Mouse (Mus musculus) cerebellum, adult 11-12 months (tissue): Measurements from ENCODE around the gene Nfkb1.

Source experiments
- DNase-seq: peaks from one replicate; pipeline ENCODE4 v3.0.0; 2022

Gene Nfkb1

DNA sequence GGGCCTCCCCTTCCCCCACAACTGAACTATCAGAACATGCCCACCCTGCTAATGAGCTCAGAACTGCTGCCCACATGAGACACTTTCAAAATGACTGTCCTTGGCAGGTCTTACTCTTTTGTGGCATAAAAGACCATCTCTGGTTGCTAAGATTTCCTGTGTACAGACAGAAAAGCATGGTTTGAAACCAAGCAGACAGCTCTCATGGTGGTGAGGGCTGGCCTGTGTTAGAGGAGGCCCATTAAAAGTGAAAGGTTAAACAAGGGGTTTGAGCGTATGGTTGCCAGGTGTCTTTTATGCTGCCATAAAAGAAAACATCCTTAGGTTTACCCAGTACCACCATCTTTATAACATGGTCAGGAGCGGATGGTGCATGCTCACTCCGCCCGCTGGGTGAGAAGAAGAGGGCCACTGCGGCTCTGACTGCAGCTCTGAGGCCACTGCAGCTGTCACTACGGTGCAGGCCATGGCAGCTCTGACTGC lies 25.5 kb downstream of the Nfkb1 start:
- no peak for DNase-seq

DNA sequence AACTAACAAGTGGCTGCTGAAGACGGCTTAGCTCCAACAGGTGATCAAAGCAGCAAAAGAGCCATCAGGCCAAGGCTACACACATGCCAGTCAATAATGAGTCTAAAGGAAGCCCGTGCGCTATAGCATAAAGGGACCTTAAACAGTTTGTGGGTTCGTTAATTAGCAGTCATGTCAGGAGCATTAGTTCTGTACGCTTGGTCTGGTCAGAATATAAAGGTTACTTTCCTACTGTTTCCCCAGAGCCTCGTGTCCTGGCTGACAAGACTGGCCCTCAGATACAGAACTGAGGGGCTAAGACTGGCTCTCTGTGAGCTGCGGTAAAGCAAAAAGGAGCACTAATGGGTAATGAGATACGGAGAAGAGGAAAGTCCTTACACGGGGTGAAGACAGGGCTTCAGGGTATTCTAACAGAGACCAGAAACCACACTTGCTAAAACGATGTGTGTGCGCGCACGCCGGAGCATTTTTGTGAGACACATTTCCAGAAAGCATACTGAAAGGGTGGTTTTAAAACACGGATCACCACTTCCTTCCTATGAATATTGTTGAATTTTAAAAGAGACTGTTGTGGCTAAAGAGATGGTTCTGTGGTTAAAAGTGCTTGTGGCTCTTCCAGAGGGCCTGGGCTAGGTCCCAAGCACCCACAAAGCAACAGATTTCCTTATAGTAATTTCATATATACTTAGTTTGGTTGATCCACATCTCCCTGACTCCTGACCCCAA lies 29.0 kb downstream of the Nfkb1 start:
- no peak for DNase-seq

DNA sequence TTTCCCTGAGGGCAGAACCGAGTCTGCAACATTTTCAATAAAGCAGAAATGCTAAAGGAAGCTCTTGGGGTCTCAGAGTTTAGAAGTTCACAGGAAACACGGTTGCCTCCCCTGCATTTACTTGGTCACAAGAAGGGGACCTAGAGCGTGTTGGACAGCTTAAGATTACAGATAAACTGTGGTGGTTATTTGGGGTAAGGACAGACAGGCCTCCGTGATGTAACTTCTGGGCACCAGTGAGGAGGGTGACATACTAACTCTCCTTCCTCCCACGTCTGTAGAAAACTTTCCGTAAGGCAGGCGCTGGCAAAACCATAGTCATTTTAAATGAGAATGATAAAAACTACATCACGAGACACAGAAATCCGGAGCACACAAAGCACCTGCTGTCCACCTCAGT lies 29.6 kb downstream of the Nfkb1 start:
- DNase-seq: no peak

DNA sequence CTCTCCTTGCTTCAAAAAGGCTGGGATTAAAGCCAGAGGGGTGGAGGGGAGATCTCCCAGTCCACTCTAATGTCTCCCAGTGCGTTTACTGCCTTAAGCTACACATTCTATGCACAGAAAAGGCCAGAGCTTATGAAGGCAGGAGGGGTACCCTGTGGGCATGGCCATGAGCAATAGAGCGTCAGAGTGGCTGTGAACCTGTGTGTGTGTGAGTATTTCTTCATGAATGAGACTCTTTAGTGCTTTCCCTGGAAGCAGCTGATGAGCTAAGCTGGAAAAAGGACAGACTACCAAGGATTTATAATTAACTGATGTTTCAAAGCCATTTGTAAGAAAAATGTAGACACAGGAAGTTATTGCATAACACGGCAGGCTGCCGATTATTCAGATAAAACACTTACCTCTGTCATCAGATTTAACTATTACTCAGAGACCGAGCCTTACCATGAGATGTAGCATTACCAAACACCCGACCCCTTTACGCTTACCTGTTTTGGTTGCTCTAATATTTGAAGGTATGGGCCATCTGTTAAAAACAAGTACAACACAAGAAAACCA lies 32.7 kb downstream of the Nfkb1 start:
- no peak for DNase-seq

DNA sequence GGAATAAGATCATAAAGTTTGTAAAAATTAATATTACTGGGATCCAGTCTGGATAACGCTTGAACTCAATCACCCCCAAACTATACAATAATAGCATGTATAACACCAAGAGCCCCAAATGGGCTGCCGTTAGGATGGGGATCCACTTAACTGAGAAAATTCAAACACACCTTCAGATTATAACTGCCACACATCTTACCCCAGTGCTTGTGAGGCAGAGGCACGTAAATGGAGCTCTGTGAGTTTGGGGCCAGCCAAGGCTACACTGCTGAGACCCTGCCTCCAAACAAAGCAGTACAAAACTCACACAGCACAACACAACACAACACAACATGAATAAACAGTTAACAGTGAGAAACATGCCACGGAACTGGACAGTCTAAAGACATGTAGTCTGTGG lies 35.2 kb downstream of the Nfkb1 start:
- no peak for DNase-seq

DNA sequence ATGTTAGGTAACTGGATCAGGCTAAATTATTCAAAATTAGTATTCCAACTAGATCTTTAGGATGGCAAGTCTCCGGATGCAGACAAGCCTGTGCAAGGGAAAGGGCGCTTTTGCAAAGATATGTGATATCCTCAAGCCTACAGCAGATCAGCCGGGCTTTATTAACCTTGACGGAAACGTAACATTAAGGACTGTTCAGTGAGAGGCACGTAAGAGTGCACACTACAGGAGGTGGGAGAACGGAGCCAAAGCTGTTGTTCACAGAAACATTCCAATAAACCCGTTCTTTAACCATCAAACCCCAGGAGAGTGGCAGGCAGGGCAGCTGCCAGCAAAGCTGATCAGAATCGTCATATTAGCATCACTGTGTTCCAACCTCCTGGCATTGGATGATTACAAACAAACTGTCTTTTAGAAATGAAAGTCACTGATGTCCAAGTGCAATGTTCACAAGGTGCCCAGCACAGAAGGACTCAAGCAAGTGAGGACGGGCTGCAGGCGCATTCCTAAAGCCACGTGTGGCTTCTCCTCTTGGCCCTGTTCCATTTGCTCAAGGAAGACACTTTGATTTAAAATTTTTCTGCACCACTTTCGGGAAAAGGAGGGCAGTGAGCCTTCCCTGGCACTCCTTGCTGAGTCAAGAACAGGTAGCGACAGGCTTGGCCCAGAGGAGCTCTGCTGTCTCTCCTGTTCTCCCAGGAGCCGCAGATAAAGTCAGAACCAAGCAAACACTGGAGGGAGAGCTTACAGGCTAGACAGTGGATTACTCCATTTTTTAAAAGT lies 40.4 kb downstream of the Nfkb1 start:
- no peak for DNase-seq

DNA sequence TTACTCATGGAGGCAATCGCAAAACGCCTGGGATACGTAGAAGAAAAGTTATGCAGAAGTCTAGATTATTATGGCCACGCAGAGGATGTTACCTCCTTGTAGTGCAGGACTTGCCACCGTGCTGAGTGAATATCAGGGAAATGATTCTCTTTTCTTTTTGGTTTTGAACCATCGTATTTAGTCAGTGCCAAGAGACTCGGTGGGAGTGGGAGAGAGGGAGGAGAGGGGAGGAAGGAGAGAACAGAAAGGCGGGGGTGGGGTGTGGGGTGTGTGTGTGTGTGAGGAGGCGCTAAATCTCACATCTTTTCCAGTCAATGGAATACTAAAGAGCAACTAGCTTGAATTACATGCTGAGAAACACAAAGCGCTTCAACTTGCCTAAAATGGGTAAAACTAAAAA lies 41.5 kb downstream of the Nfkb1 start:
- DNase-seq: no peak

DNA sequence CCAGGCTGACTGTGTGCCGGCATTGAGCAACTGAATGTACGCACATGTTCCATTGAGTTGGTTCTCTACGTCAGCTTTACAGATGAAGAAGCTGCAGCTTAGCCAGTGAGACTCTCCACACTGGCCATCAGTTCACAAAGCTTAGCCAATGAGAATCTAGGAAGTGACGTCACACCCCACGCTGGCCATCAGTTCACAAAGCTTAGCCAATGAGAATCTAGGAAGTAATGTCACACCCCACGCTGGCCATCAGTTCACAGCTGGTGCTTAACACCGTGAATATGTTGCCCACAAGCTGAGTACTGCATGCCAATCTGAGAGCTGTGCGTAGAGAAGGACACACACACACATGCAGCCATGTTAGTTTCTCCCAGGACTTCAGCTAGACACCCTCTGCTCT lies 42.8 kb downstream of the Nfkb1 start:
- DNase-seq: no peak

DNA sequence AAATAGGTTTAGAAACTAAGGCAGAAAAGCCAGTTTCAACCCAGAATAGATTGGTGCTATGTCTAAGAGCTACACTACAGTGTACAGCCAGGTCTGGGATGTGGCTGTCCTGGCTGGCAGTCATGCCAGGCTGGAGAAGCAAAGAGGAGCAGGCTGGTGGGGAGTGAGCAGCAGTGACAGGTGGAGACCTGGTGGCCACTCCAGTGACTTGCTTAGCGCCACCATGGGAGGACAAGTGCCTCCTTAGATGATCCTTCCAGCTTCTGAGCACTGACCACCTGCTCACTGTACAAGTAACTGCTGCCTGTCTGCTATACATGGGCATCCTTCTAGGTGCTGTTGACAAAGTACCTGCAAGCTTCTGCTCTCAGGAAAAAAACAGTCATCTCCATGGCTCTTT lies 44.7 kb downstream of the Nfkb1 start:
- peak; percentile 33 for DNase-seq

DNA sequence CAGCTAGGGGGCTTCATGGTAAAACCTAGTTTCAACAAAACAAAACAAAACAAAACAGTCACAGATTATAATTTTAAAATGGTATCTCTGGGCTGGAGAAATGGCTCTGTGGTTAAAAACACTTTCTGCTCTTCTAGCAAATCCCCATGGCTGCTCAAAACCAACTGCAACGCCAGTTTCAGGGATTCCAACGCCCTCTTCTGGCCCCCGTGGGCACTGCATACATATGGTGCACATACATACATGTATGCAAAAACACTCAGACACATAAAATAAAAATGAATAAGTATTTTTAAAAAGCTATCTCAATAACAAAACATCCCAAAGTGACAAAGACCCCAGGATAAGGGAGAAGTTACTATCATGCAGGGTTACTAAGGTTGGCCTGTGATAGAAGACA lies 46.4 kb downstream of the Nfkb1 start:
- DNase-seq: no peak

DNA sequence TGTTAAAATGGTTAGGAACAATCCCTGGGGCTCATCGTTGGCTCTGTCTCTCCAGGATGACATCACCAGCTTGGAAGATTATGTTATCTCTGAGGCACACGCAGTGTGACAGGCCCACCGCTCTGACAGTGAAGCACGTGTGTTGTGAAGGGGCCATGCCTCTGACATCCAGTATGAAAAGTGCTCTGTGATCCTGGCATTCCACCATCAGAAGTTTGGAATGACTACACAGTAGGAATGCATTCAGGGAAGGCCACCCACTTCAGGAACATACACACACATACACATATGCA lies 49.8 kb downstream of the Nfkb1 start:
- DNase-seq: no peak

DNA sequence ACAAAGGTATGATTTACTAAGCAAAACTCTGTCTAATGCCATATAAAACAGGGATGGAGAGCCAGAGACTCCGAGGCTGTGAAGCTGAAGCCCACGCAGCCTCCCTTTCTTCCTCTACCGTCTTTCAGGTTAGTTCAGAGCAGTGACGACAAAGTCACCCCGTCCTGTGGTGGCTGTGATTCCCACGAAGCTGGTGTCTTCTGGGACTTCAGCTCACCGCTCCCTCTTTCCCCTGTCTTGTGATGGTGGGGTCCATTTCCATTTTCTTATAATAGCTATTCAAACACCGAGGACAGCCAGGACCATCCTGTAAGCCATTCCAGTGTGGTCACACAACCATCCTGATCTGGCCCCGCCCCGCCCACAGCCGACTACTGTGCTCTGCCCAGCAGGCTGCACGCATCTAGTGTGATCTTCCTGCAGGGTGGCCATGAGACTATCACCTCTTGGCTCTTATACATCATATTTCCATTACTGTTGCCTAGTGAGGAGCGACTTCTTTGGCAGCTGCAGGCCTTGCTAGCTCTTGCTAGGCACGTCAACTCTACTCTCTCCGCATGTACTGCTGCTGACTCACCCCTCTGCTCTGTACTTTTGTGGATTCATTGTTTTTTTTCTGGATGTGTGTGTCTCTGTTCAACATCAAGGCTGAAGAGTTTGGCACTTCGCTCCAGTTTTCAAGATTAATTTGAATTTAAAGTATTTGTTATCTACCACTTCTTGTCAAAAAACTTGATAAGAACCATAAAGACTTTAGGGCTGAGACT lies 50.3 kb downstream of the Nfkb1 start:
- no peak for DNase-seq

DNA sequence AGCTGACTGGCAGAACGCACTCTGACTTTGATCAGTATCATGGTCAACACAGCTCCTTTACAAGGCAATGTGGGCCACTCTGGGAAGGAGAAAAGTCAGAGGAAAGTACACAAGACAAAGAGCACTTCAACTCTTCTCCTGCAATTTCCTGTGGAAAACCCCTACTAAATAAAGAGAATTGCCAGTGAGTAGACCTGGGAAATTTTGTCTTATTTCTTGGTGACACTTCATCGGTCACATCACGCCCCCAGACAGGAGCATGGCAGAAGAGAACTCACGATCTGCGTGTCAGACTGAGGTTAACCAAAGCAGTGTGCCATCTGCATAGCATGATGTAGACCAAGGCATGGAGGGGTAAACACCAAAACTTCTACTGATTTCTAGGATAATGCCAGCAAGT lies 51.1 kb downstream of the Nfkb1 start:
- DNase-seq: no peak

DNA sequence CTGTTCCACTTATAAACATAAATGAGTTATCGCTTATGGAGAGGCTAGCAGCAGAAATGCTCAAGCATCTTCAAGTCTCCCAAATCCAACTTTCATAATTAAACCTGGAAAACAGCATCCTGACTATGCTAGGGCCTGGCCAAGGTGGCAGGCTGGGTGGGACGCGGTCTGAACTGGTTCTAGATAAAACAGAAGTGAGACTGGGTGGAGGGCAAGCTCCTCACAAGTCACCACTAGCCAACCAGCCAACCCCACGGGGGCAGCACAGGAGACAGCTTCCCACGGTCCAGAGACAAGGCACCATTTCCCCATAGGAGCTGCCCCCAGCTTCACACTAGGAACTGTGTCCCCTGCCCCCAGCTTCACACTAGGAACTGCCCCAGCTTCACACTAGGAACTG lies 53.8 kb downstream of the Nfkb1 start:
- no peak for DNase-seq

DNA sequence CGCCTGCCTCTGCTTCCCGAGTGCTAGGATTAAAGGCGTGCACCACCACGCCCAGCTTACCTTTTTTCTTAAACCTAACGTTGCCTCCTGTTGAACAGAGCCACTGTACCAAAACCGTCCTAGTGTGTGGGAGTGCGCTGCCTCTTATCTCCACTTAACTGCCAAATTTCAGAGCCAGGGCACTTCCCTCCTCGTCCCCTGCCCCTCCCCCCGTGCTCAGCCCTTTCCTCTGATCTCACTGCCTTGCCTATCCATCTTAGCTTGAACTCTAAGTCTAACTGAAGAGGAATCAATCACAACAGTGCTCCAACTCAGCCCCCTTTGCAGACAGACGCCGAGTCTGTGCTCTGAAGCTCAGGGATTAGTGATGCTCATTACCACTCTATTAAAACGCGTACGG lies 54.9 kb downstream of the Nfkb1 start:
- no peak for DNase-seq

DNA sequence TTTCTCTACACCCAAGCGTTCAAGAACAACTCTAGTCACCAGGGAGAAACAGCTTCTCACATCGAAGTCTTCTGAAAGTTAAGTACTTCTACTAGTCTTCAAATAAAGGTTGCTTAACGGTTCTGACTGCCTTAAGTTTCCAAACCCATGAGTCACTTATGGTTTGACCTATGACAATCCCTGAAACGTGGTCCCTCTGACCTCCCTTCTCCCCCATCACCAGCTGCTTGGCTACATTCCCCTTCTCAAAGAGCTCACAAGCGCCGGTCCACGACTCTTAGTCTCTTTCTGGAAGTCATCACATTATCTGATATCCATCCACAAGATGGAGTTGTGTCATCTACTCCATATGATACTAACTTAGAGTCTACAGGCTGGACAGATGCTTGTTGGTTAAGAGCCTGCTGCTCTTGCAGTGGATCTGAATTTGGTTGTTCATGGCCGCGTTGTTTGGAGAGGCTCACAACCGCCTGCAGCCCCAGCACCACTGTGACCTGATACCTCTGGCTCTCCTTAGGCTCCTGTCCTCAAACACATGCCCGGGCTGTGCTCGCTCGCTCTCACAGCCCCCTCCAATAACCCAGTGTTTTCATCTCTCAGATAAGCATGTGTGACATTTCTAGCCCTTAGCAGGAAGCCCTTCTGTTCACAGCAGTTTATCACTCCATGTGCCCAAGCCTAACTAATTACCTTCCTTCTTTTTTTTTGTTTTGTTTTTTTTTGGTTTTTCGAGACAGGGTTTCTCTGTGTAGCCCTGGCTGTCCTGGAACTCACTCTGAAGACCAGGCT lies 55.5 kb downstream of the Nfkb1 start:
- DNase-seq: no peak

DNA sequence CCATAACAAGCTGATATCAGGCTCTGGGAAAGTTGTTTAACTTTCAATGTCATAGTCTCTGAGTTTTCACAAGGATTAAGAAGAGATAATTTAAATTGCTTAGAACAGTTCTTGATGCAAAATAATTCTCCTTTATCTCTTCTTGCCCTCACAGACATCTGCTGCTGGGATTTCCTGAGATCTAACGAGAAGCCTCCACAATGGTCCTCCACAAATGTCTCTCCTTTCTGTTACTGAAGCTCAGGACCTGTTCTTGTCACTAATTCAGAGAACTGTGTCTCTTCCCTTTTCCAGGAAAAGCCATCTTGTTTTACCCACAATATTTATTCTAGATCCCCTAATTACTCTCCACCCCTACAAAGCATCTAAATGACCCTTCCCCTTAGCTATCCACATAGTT lies 56.3 kb downstream of the Nfkb1 start:
- DNase-seq: no peak

DNA sequence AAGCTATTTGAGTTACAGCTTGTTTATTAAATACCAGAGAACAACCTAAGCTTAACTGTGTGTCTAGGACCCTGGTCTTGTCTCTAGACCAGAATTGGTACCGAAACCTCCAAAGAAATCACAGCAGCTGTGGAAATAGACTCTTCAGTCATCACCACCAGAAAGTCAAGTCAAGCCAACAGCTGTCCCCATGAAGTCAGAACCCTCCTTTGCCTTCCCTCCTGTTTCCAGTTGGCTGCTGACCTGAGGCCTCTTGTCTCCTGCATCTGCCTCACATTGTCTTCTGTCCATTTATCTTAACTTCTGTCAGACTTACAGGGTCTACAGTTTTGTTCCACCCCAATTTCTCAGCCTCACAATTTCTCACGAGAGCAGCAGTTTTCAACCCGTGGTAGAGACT lies 57.1 kb downstream of the Nfkb1 start:
- no peak for DNase-seq

DNA sequence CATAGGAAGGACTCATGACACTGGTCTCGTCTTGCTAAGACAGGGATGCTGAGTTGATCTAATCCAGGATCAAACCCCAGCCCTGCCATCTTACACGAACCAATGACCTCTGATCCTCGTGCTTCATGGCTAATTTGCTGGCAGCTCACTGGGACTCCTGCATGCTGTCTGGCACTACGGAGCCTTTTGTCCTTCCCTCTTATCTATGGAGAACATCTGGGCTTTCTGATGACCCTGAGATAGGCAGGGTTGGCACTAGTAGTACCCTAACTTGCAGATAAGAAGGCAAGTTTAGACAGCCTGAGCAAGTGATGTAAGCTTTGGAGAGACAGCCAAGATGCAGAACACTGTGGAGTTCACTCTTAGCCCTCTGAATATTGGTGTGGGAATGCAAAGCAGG lies 59.5 kb downstream of the Nfkb1 start:
- no peak for DNase-seq

DNA sequence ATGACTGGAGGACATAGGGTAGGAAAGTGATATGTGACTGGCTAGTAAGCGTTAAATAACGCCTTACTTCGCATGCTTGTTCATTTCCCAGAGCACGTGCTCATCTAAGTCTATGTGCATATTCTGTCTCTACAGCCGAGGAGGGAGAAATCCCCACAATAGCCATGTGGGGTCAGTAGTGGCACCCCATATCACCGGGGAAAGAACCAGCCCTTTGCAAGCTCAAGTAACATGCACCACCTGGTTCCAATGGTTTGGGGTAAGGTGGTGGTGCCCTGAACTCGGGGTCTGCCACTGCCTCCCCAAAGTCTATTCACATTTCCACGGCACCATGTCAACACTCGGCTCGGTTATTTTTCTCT lies 60.3 kb downstream of the Nfkb1 start:
- DNase-seq: peak; percentile 37

DNA sequence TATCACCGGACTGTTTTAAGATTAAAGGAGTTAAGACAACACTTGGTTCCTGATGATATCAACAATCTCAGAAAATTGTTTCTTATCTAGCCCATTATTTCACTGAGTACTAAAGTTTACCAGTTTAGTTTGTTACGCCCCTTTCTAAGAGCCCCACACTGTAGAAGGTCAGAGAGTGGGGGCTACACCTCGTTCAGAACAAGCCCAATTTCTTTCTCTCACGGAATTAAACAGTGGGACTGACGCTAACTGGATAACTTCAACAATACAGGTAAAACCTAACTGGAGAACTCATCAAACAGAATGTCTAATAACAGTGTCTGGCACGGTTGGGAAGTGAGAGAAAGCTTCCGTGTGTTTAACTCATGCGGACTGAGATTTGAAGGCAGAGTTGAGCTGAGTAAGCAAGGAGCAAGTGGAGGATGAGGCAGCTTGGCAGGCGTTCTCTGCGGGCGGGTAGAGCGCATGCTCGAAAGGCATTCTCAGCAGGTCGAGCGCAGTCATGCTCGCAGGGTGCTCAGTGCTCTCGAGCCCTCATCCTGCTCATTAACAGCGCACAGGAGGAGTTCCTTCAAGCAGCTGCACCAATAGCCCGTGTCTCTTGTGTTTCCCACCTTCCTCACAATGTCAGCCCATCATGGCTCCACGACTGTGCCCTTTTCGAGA lies 60.8 kb downstream of the Nfkb1 start:
- peak; percentile 18 for DNase-seq

DNA sequence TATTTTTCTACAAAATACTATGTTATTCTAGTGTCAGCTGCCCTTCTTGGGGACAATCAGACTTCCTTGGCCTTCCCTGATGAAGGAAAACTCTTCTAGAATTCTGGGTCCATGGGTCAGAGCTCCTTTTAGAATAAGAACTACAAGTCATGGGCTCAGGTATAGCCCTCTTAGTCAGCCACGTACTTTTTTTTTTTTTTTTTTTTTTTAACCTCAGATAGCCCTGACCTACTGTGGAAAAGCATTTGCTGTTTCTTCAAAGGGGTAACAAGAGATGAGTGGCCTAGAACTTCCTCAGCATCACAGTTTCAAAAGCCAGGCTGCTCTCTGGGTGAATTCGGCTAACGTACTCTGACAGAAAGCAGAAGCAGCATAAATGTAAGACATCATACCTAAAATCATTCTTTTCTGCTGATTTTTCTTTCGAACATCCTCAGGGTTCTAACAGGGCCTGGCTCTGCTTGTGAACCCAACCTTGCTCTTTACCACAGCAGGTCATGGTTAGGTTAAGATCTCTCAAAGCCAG lies 61.5 kb downstream of the Nfkb1 start:
- no peak for DNase-seq
